Mouse (Mus musculus): ENCODE measurements around the gene Zfp865. TPM values are rescaled to one million over a fixed set of nuclear protein-coding genes. Genes with fewer than 3 reads are reported as not detected.

Gene Zfp865
- 41.1 and 43.7 TPM in 2 replicates for polyA plus RNA-seq (2012; rRNA removed)

GRCm38 (mm10) chr7:5020000-5020681 lies at the start of gene Zfp865, which contains the start of gene Ccdc106:
Zfp865 (plus strand) TSS chr7:5020376.
Ccdc106 (plus strand) TSS chr7:5020553.

GRCm38 (mm10) chr7:4971068-4971467 lies 49.1 kb upstream of the Zfp865 start, which contains the start of gene Sbk3:
Sbk3 (minus strand) TSS chr7:4971168.

GRCm38 (mm10) chr7:4996003-4996895 lies 23.9 kb upstream of the Zfp865 start, which contains the start of gene Zfp579:
Zfp579 (minus strand) TSS chr7:4996158.

GRCm38 (mm10) chr7:5014251-5015117 lies 5.7 kb upstream of the Zfp865 start, which contains the start of the genes Zfp524 and Fiz1:
Zfp524 (plus strand) TSS chr7:5014415.
Fiz1 (minus strand) TSS chr7:5014697.

GRCm38 (mm10) chr7:5015118-5016001 lies 4.8 kb upstream of the Zfp865 start, which contains the start of gene Gm44973:
Gm44973 (plus strand) TSS chr7:5015496.

GRCm38 (mm10) chr7:5033818-5034217 lies 13.6 kb downstream of the Zfp865 start, which contains the start of gene 4632433K11Rik:
4632433K11Rik (plus strand) TSS chr7:5034118.

GRCm38 (mm10) chr7:5038109-5038732 lies 18.0 kb downstream of the Zfp865 start, which contains the start of gene Zfp784:
Zfp784 (minus strand) TSS chr7:5038446.

GRCm38 (mm10) chr7:5051193-5052192 lies 31.3 kb downstream of the Zfp865 start, which contains the start of gene Zfp580:
Zfp580 (plus strand) TSS chr7:5051538.

GRCm38 (mm10) chr7:5061774-5062359 lies 41.7 kb downstream of the Zfp865 start, which contains the start of gene U2af2:
U2af2 (plus strand) TSS chr7:5062143.

GRCm38 (mm10) chr7:5080010-5080751 lies 60.0 kb downstream of the Zfp865 start, which contains the start of gene Epn1:
Epn1 (plus strand) TSS chr7:5080235.

Other genes with a start within 250 kb of the Zfp865 start
- gene Fam71e2, start 249.1 kb upstream of the Zfp865 start, polyA plus RNA-seq (2012; rRNA removed), result not detected in 2 replicates
- 0.34 and 0.39 TPM in 2 replicates for gene Il11, start 237.5 kb upstream of the Zfp865 start, polyA plus RNA-seq (2012; rRNA removed)
- gene Tmem190, start 237.4 kb upstream of the Zfp865 start, polyA plus RNA-seq (2012; rRNA removed), result not detected in 2 replicates
- 3.9 and 5.6 TPM in 2 replicates for gene Tmem238, start 230.7 kb upstream of the Zfp865 start, polyA plus RNA-seq (2012; rRNA removed)
- gene Rpl28, start 227.5 kb upstream of the Zfp865 start, polyA plus RNA-seq (2012; rRNA removed), result 362 and 481 TPM in 2 replicates
- 465 and 518 TPM in 2 replicates for gene Ube2s, start 207.8 kb upstream of the Zfp865 start, polyA plus RNA-seq (2012; rRNA removed)
- gene Shisa7, start 175.7 kb upstream of the Zfp865 start, polyA plus RNA-seq (2012; rRNA removed), result 106 and 108 TPM in 2 replicates
- 2.7 and 3.3 TPM in 2 replicates for gene Isoc2b, start 150.1 kb upstream of the Zfp865 start, polyA plus RNA-seq (2012; rRNA removed)
- 8.8 and 9.2 TPM in 2 replicates for gene Isoc2a, start 143.2 kb upstream of the Zfp865 start, polyA plus RNA-seq (2012; rRNA removed)
- gene Gm36210, start 113.9 kb upstream of the Zfp865 start, polyA plus RNA-seq (2012; rRNA removed), result 0.53 and 0.79 TPM in 2 replicates
- gene Zfp628, start 105.2 kb upstream of the Zfp865 start, polyA plus RNA-seq (2012; rRNA removed), result 13.4 and 14.8 TPM in 2 replicates
- gene Nat14, start 98.3 kb upstream of the Zfp865 start, polyA plus RNA-seq (2012; rRNA removed), result 21.3 and 21.4 TPM in 2 replicates
- gene Ssc5d, start 94.6 kb upstream of the Zfp865 start, polyA plus RNA-seq (2012; rRNA removed), result 2.8 and 6.2 TPM in 2 replicates
- 0.07 and 0.23 TPM in 2 replicates for gene Sbk2, start 56.0 kb upstream of the Zfp865 start, polyA plus RNA-seq (2012; rRNA removed)
- gene Sbk3, start 49.2 kb upstream of the Zfp865 start, polyA plus RNA-seq (2012; rRNA removed), result 0.95 and 1.2 TPM in 2 replicates
- gene Zfp579, start 24.2 kb upstream of the Zfp865 start, polyA plus RNA-seq (2012; rRNA removed), result 142 and 145 TPM in 2 replicates
- 9.8 and 12.6 TPM in 2 replicates for gene Zfp524, start 6.0 kb upstream of the Zfp865 start, polyA plus RNA-seq (2012; rRNA removed)
- 47.0 and 53.2 TPM in 2 replicates for gene Fiz1, start 5.7 kb upstream of the Zfp865 start, polyA plus RNA-seq (2012; rRNA removed)
- gene Gm44973, start 4.9 kb upstream of the Zfp865 start, polyA plus RNA-seq (2012; rRNA removed), result 0.09 TPM in 1 of 2 replicates, not detected in the other
- gene Ccdc106, start 177 bp downstream of the Zfp865 start, polyA plus RNA-seq (2012; rRNA removed), result 38.6 and 43.6 TPM in 2 replicates
- not detected in 2 replicates for gene 4632433K11Rik, start 13.7 kb downstream of the Zfp865 start, polyA plus RNA-seq (2012; rRNA removed)
- 7.1 and 7.4 TPM in 2 replicates for gene Zfp784, start 18.1 kb downstream of the Zfp865 start, polyA plus RNA-seq (2012; rRNA removed)
- gene Zfp580, start 31.2 kb downstream of the Zfp865 start, polyA plus RNA-seq (2012; rRNA removed), result 53.1 and 65.2 TPM in 2 replicates
- gene U2af2, start 41.8 kb downstream of the Zfp865 start, polyA plus RNA-seq (2012; rRNA removed), result 446 and 475 TPM in 2 replicates
- gene Epn1, start 59.9 kb downstream of the Zfp865 start, polyA plus RNA-seq (2012; rRNA removed), result 147 and 151 TPM in 2 replicates
- gene Rfpl4, start 96.6 kb downstream of the Zfp865 start, polyA plus RNA-seq (2012; rRNA removed), result not detected in 2 replicates
- 0.28 and 0.36 TPM in 2 replicates for gene Rasl2-9, start 105.6 kb downstream of the Zfp865 start, polyA plus RNA-seq (2012; rRNA removed)
- gene Vmn1r55, start 129.3 kb downstream of the Zfp865 start, polyA plus RNA-seq (2012; rRNA removed), result not detected in 2 replicates
- not detected in 2 replicates for gene Vmn1r56, start 176.4 kb downstream of the Zfp865 start, polyA plus RNA-seq (2012; rRNA removed)
- not detected in 2 replicates for gene Vmn1r57, start 198.1 kb downstream of the Zfp865 start, polyA plus RNA-seq (2012; rRNA removed)